Mouse (Mus musculus): ENCODE data around the gene Kcnk3.

Kcnk3 gene

GRCm38 (mm10) chr5:30611689-30612088 lies 23.7 kb downstream of the Kcnk3 start:
- DNase-seq (ENCODE audit: extremely low read depth, insufficient read length, low spot score): no peak

- DNase-seq (ENCODE audit: extremely low read depth, insufficient read length, low spot score): no peak
Observed at GRCm38 (mm10) chr5:30612575-30612974, 24.6 kb downstream of the Kcnk3 start.

GRCm38 (mm10) chr5:30613242-30613641 lies 25.3 kb downstream of the Kcnk3 start:
- no peak for DNase-seq (ENCODE audit: extremely low read depth, insufficient read length, low spot score)

GRCm38 (mm10) chr5:30614221-30614620 lies 26.3 kb downstream of the Kcnk3 start:
- no peak for DNase-seq (ENCODE audit: extremely low read depth, insufficient read length, low spot score)

- no peak for DNase-seq (ENCODE audit: extremely low read depth, insufficient read length, low spot score)
Observed at GRCm38 (mm10) chr5:30615416-30615815, 27.4 kb downstream of the Kcnk3 start.

- DNase-seq (ENCODE audit: extremely low read depth, insufficient read length, low spot score): no peak
Observed at GRCm38 (mm10) chr5:30615819-30616218, 27.8 kb downstream of the Kcnk3 start.

- no peak for DNase-seq (ENCODE audit: extremely low read depth, insufficient read length, low spot score)
Observed at GRCm38 (mm10) chr5:30616644-30617043, 28.7 kb downstream of the Kcnk3 start.

- DNase-seq (ENCODE audit: extremely low read depth, insufficient read length, low spot score): no peak
Observed at GRCm38 (mm10) chr5:30617357-30617756, 29.4 kb downstream of the Kcnk3 start.

- peak; percentile 80 for DNase-seq (ENCODE audit: extremely low read depth, insufficient read length, low spot score)
Observed at GRCm38 (mm10) chr5:30617851-30618250, 29.9 kb downstream of the Kcnk3 start.

GRCm38 (mm10) chr5:30618376-30619003 lies 30.5 kb downstream of the Kcnk3 start:
- DNase-seq (ENCODE audit: extremely low read depth, insufficient read length, low spot score): no peak

GRCm38 (mm10) chr5:30619211-30619610 lies 31.2 kb downstream of the Kcnk3 start:
- no peak for DNase-seq (ENCODE audit: extremely low read depth, insufficient read length, low spot score)

GRCm38 (mm10) chr5:30620567-30620966 lies 32.6 kb downstream of the Kcnk3 start:
- DNase-seq (ENCODE audit: extremely low read depth, insufficient read length, low spot score): no peak

- DNase-seq (ENCODE audit: extremely low read depth, insufficient read length, low spot score): no peak
Observed at GRCm38 (mm10) chr5:30621211-30621790, 33.3 kb downstream of the Kcnk3 start.

GRCm38 (mm10) chr5:30621844-30622176 lies 33.8 kb downstream of the Kcnk3 start:
- DNase-seq (ENCODE audit: extremely low read depth, insufficient read length, low spot score): no peak

GRCm38 (mm10) chr5:30622177-30622840 lies 34.3 kb downstream of the Kcnk3 start:
- DNase-seq (ENCODE audit: extremely low read depth, insufficient read length, low spot score): no peak

GRCm38 (mm10) chr5:30622841-30623185 lies 34.8 kb downstream of the Kcnk3 start:
- no peak for DNase-seq (ENCODE audit: extremely low read depth, insufficient read length, low spot score)

- DNase-seq (ENCODE audit: extremely low read depth, insufficient read length, low spot score): no peak
Observed at GRCm38 (mm10) chr5:30623380-30623779, 35.4 kb downstream of the Kcnk3 start.

- DNase-seq (ENCODE audit: extremely low read depth, insufficient read length, low spot score): no peak
Observed at GRCm38 (mm10) chr5:30624311-30624710, 36.3 kb downstream of the Kcnk3 start.

GRCm38 (mm10) chr5:30624908-30625307 lies 36.9 kb downstream of the Kcnk3 start:
- DNase-seq (ENCODE audit: extremely low read depth, insufficient read length, low spot score): no peak

- DNase-seq (ENCODE audit: extremely low read depth, insufficient read length, low spot score): no peak
Observed at GRCm38 (mm10) chr5:30625379-30625778, 37.4 kb downstream of the Kcnk3 start.

GRCm38 (mm10) chr5:30626331-30627105 lies 38.5 kb downstream of the Kcnk3 start:
- DNase-seq (ENCODE audit: extremely low read depth, insufficient read length, low spot score): no peak

- DNase-seq (ENCODE audit: extremely low read depth, insufficient read length, low spot score): no peak
Observed at GRCm38 (mm10) chr5:30628511-30628910, 40.5 kb downstream of the Kcnk3 start.

Data from 3134 (cell line).